Mouse (Mus musculus): ENCODE data around the gene Fdxr. TPM values are rescaled to one million over a fixed set of nuclear protein-coding genes. Genes with fewer than 3 reads are reported as not detected.

Gene Fdxr
- polyA plus RNA-seq, 1 experiment from 2014 or later, result 17.8 TPM

GRCm38 (mm10) chr11:115247240-115247639, 29.6 kb downstream of the Fdxr start:
- 10% methylated on average over 3 of the region's 3 CpGs for WGBS
- no peak for ATAC-seq (ENCODE audit: insufficient read depth, low FRiP score, low read depth)
- Histone ChIP-seq H3K27me3 (replicated peaks) (peaks cover 58% of the 10 kb centered on the region), H3K9me3 (no peaks in the 10 kb centered on the region), H3K4me3 (replicated peaks) (no peak overlapping the region), H3K4me2 (no peak overlapping the region), H3K27ac (no peak overlapping the region), H3K9ac (no peak overlapping the region), H3K4me1 (peaks cover 8% of the 10 kb centered on the region), H3K36me3 (no peaks in the 10 kb centered on the region)

- no peak overlapping the region for H3K9ac ChIP-seq
- WGBS, result 68% methylated on average over 8 of the region's 8 CpGs
- no peak overlapping the region for H3K4me3 ChIP-seq (replicated peaks)
- no peak overlapping the region for H3K4me2 ChIP-seq
- peaks cover 8% of the 10 kb centered on the region for H3K4me1 ChIP-seq
- no peaks in the 10 kb centered on the region for H3K9me3 ChIP-seq
- H3K36me3 ChIP-seq, result no peaks in the 10 kb centered on the region
- peaks cover 52% of the 10 kb centered on the region for H3K27me3 ChIP-seq (replicated peaks)
- H3K27ac ChIP-seq, result no peak overlapping the region
- no peak for ATAC-seq (ENCODE audit: insufficient read depth, low FRiP score, low read depth)
Observed at GRCm38 (mm10) chr11:115246386-115246785, 30.5 kb downstream of the Fdxr start.

- no peaks in the 10 kb centered on the region for H3K9me3 ChIP-seq
- WGBS, result 82% methylated on average over 8 of the region's 8 CpGs
- no peak overlapping the region for H3K9ac ChIP-seq
- peaks cover under 1% of the 10 kb centered on the region; the same call in 1 of the 2 replicates for H3K4me1 ChIP-seq
- H3K4me2 ChIP-seq, result no peak overlapping the region
- H3K4me3 ChIP-seq (replicated peaks), result no peak overlapping the region
- no peaks in the 10 kb centered on the region for H3K36me3 ChIP-seq
- no peak overlapping the region for H3K27ac ChIP-seq
- H3K27me3 ChIP-seq (replicated peaks), result peaks cover 37% of the 10 kb centered on the region
- ATAC-seq (ENCODE audit: insufficient read depth, low FRiP score, low read depth), result no peak
Observed at GRCm38 (mm10) chr11:115244840-115245239, 32.0 kb downstream of the Fdxr start.

- no peaks in the 10 kb centered on the region for H3K9me3 ChIP-seq
- H3K27ac ChIP-seq, result no peak overlapping the region
- WGBS, result 87% methylated on average over 12 of the region's 12 CpGs
- no peaks in the 10 kb centered on the region for H3K4me1 ChIP-seq
- no peak overlapping the region for H3K4me2 ChIP-seq
- no peak overlapping the region for H3K4me3 ChIP-seq (replicated peaks)
- H3K36me3 ChIP-seq, result no peaks in the 10 kb centered on the region
- H3K9ac ChIP-seq, result no peak overlapping the region
- ATAC-seq (ENCODE audit: insufficient read depth, low FRiP score, low read depth), result no peak
- H3K27me3 ChIP-seq (replicated peaks), result peaks cover 27% of the 10 kb centered on the region
Observed at GRCm38 (mm10) chr11:115243783-115244182, 33.1 kb downstream of the Fdxr start.

GRCm38 (mm10) chr11:115242746-115243145, 34.1 kb downstream of the Fdxr start:
- Histone ChIP-seq H3K27ac (no peak overlapping the region), H3K9ac (no peak overlapping the region), H3K4me1 (no peaks in the 10 kb centered on the region), H3K4me2 (no peak overlapping the region), H3K9me3 (no peaks in the 10 kb centered on the region), H3K4me3 (replicated peaks) (no peak overlapping the region), H3K27me3 (replicated peaks) (peaks cover 16% of the 10 kb centered on the region), H3K36me3 (no peaks in the 10 kb centered on the region)
- WGBS, result 73% methylated on average over 3 of the region's 3 CpGs
- no peak for ATAC-seq (ENCODE audit: insufficient read depth, low FRiP score, low read depth)

- Histone ChIP-seq H3K36me3 (no peaks in the 10 kb centered on the region), H3K9me3 (no peaks in the 10 kb centered on the region), H3K27ac (no peak overlapping the region), H3K4me1 (no peaks in the 10 kb centered on the region), H3K27me3 (replicated peaks) (peaks cover 4% of the 10 kb centered on the region), H3K9ac (no peak overlapping the region), H3K4me3 (replicated peaks) (no peak overlapping the region), H3K4me2 (no peak overlapping the region)
- WGBS, result 85% methylated on average over 11 of the region's 11 CpGs
- no peak for ATAC-seq (ENCODE audit: insufficient read depth, low FRiP score, low read depth)
Observed at GRCm38 (mm10) chr11:115241402-115241801, 35.4 kb downstream of the Fdxr start.

- no peak overlapping the region; the same call in 1 of the 2 replicates for H3K27ac ChIP-seq
- H3K27me3 ChIP-seq (replicated peaks), result no peaks in the 10 kb centered on the region
- no peaks in the 10 kb centered on the region for H3K9me3 ChIP-seq
- H3K36me3 ChIP-seq, result no peaks in the 10 kb centered on the region
- no peak overlapping the region for H3K9ac ChIP-seq
- H3K4me2 ChIP-seq, result no peak overlapping the region
- no peak overlapping the region for H3K4me3 ChIP-seq (replicated peaks)
- H3K4me1 ChIP-seq, result peaks cover 9% of the 10 kb centered on the region
- 12% methylated on average over 5 of the region's 5 CpGs for WGBS
- ATAC-seq (ENCODE audit: insufficient read depth, low FRiP score, low read depth), result no peak
Observed at GRCm38 (mm10) chr11:115236570-115236969, 40.3 kb downstream of the Fdxr start.

- peaks cover 13% of the 10 kb centered on the region for H3K4me1 ChIP-seq
Observed at GRCm38 (mm10) chr11:115234320-115235044, 42.4 kb downstream of the Fdxr start.

GRCm38 (mm10) chr11:115233526-115234290, 43.1 kb downstream of the Fdxr start:
- Histone ChIP-seq H3K9ac (no peak overlapping the region), H3K4me1 (peaks cover 13% of the 10 kb centered on the region), H3K36me3 (no peaks in the 10 kb centered on the region), H3K27me3 (replicated peaks) (peaks cover 9% of the 10 kb centered on the region), H3K9me3 (no peaks in the 10 kb centered on the region), H3K27ac (no peak overlapping the region), H3K4me2 (no peak overlapping the region), H3K4me3 (replicated peaks) (no peak overlapping the region)
- ATAC-seq (ENCODE audit: insufficient read depth, low FRiP score, low read depth), result no peak
- WGBS, result 69% methylated on average over 20 of the region's 20 CpGs

More at GRCm38 (mm10) chr11:115234320-115235044, 42.4 kb downstream of the Fdxr start:
- H3K9me3 ChIP-seq, result no peaks in the 10 kb centered on the region
- no peak overlapping the region for H3K4me3 ChIP-seq (replicated peaks)
- H3K9ac ChIP-seq, result no peak overlapping the region
- ATAC-seq (ENCODE audit: insufficient read depth, low FRiP score, low read depth), result no peak
- no peak overlapping the region for H3K27ac ChIP-seq
- H3K4me2 ChIP-seq, result no peak overlapping the region
- WGBS, result 79% methylated on average over 15 of the region's 15 CpGs
- peaks cover 3% of the 10 kb centered on the region for H3K27me3 ChIP-seq (replicated peaks)
- H3K36me3 ChIP-seq, result no peaks in the 10 kb centered on the region

GRCm38 (mm10) chr11:115232889-115233288, 44.0 kb downstream of the Fdxr start:
- 85% methylated on average over 5 of the region's 5 CpGs for WGBS
- Histone ChIP-seq H3K4me1 (peaks cover 13% of the 10 kb centered on the region), H3K9me3 (no peaks in the 10 kb centered on the region), H3K27ac (no peak overlapping the region), H3K4me3 (replicated peaks) (no peak overlapping the region), H3K4me2 (no peak overlapping the region), H3K27me3 (replicated peaks) (peaks cover 9% of the 10 kb centered on the region), H3K9ac (no peak overlapping the region), H3K36me3 (no peaks in the 10 kb centered on the region)
- no peak for ATAC-seq (ENCODE audit: insufficient read depth, low FRiP score, low read depth)

- 58% methylated on average over 9 of the region's 9 CpGs for WGBS
- no peak for ATAC-seq (ENCODE audit: insufficient read depth, low FRiP score, low read depth)
- peak overlapping the region; percentile 71 for H3K27ac ChIP-seq
- peaks cover 9% of the 10 kb centered on the region for H3K27me3 ChIP-seq (replicated peaks)
- no peak overlapping the region for H3K4me2 ChIP-seq
- peaks cover 13% of the 10 kb centered on the region for H3K4me1 ChIP-seq
- H3K36me3 ChIP-seq, result no peaks in the 10 kb centered on the region
- no peak overlapping the region for H3K9ac ChIP-seq
- no peak overlapping the region for H3K4me3 ChIP-seq (replicated peaks)
- H3K9me3 ChIP-seq, result no peaks in the 10 kb centered on the region
Observed at GRCm38 (mm10) chr11:115231924-115232323, 44.9 kb downstream of the Fdxr start.

- peaks cover 13% of the 10 kb centered on the region for H3K4me1 ChIP-seq
- H3K4me3 ChIP-seq (replicated peaks), result no peak overlapping the region
- no peak for ATAC-seq (ENCODE audit: insufficient read depth, low FRiP score, low read depth)
- H3K9ac ChIP-seq, result no peak overlapping the region
- H3K4me2 ChIP-seq, result no peak overlapping the region
- peak overlapping the region; percentile 71 for H3K27ac ChIP-seq
- no peaks in the 10 kb centered on the region for H3K36me3 ChIP-seq
- no peaks in the 10 kb centered on the region for H3K9me3 ChIP-seq
- WGBS, result 43% methylated on average over 14 of the region's 14 CpGs
- H3K27me3 ChIP-seq (replicated peaks), result peaks cover 9% of the 10 kb centered on the region
Observed at GRCm38 (mm10) chr11:115231168-115231915, 45.5 kb downstream of the Fdxr start.
